Mouse (Mus musculus) thymus, postnatal 36 days (tissue): Measurements from ENCODE around the gene Ing5.
"Not testable (repeated sequence)": the region's sequence is repeated elsewhere in the genome, so short reads cannot be mapped to it uniquely, and the experiment has no call there.

ENCODE experiments used
- DNase-seq, 2 experiments: peaks; one replicate each; pipeline ENCODE4 v3.0.0; 2022; ENCODE audit warnings: mixed read lengths in 2 of 2

Ing5 gene

DNA sequence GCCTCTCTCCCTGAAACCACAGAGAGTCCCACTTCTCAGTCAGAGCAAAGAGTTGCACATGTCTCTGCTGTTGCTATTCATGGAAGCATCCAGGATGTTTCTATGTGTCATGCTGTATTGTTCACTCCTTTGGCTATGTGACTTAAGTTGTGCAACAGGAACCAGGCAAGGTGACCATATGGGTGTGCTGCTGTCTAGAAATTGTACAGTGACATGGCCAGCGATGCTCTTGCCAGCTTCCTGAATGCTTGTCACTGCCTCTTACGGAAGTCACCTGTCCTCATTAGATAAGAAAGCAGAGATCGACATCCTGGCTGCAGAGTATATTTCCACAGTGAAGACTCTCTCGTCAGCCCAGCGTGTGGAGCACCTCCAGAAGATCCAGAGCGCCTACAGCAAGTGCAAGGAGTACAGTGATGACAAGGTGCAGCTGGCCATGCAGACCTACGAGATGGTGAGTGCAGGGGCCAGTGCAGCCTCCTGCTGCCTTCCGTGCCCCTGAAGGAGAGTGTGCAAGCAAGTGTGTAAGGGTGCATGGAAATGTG is 7.8 kb downstream of the Ing5 start:
- no peak for DNase-seq

DNA sequence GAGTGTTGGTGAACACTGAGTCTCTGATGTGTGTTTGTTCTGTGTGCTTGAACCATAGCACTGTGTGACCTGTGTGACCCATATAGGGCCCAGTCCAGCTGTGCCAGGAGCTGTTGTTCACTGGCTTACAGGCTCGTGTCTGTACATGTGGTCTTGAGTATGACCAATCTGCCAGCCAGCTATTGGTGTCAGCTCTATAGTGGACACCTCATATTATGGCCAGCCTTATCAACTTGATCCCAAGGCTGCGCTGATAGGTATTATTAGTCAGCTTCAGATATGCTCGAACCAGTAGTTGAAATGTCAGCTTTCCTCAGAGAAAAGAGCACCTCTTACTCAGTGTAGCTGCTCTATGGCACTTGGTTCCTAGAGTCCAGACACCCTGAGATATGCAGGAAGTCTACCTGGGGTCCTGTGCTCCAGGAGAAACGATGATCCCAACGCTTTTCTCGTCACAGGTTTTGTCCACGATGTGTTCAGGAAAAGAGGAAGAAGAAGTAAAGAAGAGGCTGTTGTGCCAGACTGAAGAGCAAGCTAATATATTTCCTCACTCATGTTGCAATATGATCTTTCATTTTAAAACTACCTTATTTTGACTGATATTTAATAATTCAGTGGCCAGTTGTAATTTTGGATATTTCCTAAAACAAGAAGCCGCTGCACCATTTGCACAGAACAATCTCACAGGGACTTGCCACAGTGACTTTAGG is 14.2 kb downstream of the Ing5 start:
- no peak for DNase-seq

DNA sequence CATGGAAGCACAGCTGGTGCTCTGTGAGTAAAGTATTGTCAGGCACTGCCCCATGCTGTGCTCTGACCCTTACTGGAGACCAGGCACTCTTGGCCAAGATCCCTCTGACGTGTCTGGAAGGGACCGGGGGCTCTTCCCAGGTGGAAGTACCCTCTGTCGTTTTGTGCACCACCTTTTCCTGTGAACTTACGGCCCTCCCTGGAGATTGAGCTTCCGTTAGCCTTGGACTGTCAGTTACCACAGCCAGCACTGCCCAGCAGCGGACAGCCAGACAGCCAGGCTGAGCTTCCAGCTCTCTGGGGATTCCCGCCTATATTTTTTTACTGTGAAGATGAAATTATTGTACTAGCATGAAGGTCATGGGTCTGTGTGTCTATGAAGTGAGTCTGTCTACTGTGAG is 15.0 kb downstream of the Ing5 start:
- no peak for DNase-seq

DNA sequence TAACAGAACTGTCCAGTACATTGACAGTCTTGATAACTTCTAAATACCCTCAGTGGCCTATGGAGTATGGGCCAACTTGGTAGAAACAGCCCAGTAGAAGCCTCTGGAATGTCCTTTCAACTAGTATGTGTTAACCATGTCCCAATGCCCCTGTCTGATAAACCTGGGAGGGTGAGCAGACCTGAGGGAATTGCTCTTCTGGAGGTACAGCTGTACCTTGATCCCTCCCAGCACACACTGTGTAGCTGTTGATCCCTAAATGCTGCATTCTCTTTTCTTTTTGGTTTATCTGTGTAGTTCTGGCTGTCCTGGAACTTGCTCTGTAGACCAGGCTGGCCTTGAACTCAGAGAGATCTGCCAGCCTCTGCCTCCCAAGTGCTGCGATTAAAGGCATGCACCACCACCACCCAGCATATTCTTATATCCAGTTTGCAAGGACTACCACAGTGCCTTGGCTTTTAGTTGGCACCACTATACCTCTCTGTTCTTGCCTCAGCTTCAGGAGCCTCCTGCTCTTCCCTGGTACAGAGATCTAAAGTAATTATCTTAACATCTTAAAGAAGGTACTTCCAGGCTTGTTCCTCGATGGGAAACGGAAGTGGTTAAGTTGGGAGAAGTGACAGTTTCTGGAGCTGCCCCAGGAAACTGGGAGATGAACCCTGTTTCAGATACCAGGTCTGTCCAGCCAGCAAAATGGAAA is 20.2 kb downstream of the Ing5 start:
- no peak for DNase-seq

DNA sequence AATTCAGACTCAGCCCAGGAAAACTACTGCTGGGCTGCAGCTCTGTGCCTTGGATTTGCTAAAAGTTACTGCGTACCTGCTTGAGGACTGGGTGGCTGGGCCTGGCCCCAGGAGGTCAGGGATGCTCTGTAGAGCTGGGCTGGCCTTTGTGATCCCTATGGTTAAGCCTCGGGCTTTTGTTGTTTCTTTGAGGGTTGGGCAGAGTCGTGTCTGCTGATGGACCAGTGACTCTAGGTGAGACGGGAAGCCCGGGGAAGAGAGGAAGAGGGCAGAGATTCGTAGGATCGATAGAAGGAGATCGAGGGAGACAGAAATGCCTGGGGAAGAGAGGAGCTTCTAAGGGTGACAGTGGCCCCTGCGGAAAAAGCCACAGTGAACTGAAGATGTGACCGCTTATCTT is 20.8 kb downstream of the Ing5 start, which contains the start of gene D2hgdh:
Gene D2hgdh (plus strand): TSS at position 301 of the 400 bp plus-strand sequence.
- no peak for DNase-seq

DNA sequence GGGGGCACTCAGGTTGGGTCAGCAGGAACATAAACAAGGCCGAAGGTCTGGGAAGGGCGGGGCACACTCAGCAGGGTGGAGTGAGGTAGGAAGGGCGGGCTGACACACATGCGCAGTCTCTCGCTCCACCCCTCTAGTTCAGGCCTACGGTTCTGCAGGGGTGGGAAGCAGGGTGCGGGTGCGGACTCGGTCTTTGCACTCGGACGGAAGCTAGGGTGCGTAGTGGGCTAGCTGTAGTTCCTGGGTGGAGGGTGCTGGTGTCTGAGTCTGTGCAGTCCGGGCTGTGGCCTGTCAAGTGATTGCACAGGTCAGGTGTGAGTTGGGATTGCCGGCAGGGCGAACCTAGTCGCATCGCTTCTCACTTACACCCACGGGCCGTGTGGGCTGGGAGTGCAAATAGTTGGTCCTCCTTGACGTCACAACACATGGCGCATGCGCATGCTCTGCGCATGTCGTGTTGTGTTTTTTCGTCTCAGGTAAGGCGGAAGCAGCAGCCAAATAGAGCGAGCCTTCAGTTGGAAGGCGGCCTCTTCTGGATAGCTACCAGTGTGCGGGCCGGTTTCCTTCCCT is 21.4 kb downstream of the Ing5 start:
- DNase-seq = peak; percentile 94 to 95

DNA sequence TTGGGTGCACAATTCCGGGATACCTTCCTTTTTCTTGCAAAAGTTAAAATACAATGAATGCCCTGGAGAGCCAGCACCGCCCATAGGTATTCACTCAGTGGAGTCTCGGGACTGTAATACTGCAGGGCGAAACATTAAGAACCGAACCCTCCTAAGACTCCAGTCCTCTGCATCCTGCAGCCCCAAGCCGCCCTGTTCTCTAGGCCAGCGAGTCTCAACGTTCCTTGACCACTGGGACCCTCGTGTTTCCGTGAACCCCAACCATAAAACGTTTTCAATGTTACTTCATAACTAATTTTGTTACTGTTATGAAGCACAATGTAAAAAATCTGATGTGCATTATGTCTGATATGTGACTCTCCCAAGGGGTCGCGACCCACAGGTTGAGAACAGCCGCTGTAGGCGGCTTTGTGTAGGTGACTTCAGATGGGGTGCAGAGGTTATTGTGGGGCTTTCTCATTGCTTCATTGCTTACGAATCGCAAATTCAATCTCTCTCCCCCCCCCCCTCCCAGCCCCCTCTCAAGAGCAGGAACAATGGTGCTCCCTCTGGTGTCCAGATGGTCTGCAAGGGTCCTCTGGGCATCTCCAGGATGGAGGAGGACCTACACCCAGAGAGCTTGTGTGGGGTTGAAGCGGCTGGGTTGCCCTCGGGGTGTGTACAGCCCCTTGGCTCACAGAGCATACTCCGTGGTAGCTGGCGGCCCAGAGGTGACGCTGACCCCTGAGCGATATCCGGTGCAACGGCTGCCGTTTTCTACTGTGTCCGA is 22.2 kb downstream of the Ing5 start:
- DNase-seq = peak; percentile 18 to 21

DNA sequence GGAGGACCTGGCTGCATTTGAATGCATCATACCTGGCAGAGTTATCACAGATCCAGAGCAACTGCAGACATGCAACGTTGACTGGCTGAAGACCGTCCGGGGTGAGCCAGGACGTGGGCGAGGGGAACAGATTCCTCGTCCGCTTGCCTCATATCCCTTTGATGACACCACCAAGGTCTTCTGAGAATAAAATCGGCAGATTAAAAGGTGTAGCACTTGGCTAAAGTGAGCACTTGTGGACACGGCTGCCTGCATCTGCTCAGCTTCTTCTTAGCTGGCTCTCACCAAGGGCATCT is 22.7 kb downstream of the Ing5 start:
- no peak for DNase-seq

DNA sequence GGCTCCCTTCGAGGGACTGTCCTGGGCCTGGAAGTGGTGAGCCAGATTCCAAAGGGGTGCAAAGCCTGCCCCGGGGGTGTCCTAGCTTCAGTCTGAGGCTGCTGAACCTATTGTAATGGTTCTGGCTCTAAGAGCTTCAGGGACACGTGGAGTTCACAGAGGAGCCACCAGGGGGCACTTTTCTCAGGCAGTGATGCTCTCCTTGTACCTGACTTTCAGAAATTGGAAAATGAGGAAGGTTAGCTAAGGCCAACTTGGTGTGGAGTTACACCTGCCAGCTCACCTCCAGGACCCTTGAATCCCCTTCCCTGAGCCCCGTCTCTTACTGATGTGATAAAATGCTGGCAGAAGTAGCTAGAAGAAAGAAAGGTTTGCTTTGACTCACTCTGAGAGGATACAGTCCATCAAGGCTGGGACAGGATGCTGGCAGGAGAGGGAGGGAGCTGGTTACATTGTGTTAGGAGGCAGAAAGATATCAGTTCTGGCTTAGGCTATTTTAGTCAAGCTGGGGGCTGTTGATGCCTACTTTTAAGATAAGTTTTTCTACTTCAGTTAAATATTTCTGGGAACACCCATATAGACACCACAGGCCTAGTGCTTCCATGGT is 29.1 kb downstream of the Ing5 start:
- not testable (repeated sequence) for DNase-seq

DNA sequence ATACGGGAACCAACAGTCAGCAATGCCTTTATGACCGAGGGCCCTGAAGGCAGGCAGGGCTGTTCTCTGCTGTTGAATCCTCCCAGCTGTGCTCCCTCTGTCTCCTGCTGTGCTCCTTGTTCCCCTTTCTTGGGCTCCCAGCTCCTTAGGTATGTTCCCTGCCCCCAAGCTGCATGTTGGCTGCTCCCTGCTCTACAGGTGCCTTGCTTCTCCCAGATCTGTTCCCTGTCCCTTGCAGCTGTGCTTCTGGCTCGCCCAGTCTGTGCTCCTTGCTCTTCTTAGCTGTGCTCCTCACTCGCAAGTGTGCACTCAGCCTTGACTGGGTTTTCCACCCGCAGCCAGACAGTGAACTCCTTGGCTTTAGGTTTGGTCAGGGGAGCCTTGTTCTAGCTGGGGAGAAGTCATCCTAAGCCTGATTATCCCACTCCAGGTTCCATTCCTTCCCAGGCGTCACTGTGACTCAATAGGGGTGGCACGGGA is 30.9 kb downstream of the Ing5 start:
- DNase-seq = no peak

DNA sequence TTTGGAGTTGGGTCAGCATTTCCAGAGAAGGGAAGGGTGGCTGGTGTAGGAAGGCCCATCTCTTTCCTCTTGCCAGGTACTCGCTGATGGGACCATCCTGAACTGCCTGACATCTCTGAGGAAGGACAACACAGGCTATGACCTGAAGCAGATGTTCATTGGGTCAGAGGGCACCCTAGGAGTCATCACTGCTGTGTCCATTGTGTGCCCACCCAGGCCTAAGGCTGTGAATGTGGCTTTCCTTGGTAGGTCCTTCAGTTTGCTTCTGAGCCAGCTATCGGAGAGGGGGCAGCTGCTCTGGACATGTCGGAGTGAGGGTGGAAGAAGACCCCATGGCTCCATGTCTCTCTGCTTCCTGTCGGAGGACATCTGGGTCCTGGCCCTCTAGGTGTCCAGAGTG is 31.4 kb downstream of the Ing5 start:
- no peak for DNase-seq

DNA sequence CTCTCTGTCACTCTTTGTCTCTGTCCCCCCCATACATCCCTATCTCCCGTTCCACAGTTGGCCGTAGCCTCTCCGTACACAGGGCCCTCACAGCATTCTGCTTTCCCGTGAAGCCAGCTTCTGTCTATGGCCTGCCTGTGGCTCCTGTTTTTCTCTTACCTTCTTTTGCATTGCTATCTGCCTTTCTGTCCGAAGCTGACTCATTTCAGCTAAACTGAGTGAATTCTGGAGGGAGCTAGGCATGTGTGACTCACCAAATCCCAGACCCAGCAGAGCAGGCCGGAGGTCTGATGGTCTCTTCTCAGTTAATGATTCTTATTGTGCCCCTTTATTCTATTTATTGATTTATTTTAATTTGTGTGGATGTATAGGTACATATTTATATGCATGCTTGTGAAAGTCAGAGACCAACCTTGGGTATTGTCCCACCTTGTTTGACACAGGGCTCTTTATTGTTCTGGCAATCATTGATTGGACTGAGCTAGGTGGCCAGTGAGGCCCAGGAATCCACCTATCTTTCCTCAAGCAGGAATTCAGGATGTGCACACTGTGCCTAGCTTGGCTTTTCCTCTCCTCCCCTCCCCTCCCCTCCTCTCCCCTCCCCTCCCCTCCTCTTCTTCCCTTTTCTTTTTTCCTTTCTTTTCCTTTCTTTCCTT is 32.2 kb downstream of the Ing5 start:
- no peak for DNase-seq

DNA sequence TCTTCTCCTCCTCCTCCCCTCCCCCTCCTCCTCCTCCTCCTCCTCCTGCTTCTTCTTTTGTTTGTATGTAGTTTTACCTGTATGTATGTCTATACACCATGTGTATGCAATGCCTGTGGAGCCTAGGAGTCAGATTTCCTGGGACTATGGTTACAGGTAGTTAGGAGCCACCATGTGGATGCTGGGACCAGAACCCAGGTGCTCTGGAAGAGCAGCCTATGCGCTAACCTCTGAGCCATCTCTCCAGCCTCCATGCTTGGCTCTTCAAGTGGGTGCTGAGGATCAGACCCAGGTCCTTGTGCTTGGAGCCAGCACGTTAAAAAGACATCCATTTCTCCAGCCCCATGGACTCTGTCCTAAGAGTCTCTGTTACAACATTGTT is 32.8 kb downstream of the Ing5 start:
- DNase-seq = no peak

DNA sequence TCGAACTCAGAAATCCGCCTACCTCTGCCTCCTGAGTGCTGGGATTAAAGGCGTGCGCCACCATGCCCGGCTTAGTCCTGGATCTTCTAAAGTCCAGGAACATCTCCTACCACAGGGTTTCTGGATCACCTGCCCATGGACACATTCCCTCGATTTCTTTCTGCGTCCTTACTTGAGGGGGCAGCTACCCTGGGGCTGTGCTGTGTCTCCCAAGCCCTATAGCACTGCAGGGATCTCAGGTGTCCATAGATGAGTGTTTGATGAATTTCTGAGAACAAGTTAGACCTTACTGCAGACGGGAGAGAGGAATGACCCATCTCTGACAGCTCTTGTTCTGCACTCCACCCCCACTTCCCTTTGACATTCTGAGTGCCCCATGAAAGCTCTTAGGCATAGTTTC is 33.6 kb downstream of the Ing5 start:
- DNase-seq = no peak

DNA sequence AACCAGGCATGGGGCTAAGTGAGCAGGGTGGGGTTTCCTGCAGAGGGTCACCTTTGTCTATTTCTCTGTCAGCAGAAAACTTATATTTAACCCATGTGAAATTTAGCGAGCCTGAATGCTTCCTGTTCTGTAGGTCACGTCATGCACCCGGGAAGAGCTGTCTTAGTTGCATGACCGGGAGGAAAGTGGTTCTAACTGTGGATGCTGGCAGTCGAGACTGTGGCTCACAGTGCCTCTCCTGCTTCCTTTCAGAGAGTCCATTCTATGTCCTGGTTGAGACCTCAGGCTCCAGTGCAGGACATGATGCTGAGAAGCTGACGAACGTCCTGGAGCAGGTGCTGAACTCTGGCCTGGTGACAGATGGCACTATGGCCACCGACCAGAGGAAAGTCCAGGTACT is 34.8 kb downstream of the Ing5 start:
- not testable (repeated sequence) for DNase-seq

DNA sequence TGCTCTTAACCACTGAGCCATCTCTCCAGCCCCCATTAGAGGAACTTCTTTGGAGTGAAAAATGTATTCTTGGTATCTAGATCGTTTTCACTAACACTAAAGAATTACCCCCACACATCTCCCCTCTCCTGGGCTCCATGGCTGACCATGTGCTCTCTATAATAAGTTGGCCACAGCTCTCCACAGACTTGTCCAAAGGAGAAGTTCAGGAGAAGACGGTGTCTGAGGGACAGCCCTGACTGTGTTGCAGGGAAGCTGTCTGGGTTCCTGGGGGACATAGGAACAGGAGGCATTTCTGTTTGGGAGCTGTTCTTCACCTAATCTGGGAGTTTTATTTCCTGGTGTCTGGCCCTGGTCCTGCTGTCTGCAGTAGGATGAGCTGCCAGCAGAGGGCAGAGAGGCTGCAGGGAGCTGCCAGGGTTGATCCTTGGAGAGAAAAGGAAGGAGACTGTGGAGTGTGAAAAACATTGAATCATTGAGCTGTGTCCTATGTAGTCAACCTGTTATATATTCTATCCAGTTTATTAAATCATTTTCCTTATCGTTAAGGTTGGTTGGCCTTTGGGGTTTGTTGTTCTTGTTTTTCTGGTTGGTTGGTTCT is 42.1 kb downstream of the Ing5 start:
- DNase-seq = not testable (repeated sequence)

DNA sequence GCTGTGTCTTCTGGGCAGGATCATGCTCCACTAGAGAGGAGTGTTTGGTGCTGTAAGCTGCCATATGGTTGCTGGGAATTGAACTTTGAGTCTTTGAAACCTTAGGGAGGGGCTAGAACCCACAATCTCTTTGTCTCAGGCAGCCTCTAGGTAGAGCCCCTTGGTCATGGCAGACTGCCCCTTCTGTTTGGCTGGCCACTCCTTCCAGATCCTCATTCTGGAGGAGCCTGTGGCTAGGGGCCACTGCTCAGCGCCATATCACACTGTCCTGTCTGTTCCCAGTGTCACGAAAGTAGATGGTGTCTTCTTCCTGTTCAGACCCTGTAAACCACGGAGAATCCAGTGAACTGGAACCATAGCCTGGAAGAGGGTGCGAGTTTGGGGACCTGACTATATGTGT is 52.0 kb downstream of the Ing5 start:
- not testable (repeated sequence) for DNase-seq

DNA sequence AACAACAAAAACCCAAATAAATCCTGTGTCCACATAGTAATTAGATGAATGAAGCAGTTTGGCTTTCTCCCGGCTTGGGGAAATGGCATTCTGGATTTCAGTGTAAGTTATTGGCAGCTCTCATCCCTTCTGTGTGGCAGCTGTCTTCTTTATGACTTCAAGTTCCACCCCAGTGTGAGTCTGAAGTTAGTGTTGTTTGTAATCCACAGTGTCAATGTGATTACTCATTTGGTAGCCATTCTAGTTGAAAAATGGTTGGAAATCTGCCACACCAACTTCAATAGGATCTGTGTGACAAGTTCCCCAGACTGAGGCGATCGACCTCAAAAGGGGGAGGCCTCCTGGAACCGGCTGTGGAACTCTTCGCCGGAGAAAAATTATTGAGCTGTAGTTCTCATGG is 53.6 kb downstream of the Ing5 start:
- DNase-seq = no peak

DNA sequence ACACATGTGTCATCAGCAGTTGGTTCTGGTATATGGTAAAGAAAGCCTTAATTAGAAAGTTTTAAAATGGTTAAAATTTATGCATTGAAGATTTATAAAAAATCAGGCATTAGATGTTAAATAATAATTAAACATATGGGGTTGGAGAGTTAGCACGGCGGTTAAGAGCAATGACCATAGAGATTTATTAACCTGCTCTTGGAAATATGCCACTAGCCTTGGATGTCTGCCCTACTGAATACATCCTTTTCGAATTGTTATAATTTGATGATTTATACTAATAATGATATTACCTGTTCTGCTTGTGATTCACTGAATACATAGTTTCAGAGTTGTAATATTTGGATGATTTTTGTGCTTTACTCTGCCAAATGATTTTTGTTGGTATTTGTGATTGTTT is 54.2 kb downstream of the Ing5 start:
- DNase-seq = no peak

DNA sequence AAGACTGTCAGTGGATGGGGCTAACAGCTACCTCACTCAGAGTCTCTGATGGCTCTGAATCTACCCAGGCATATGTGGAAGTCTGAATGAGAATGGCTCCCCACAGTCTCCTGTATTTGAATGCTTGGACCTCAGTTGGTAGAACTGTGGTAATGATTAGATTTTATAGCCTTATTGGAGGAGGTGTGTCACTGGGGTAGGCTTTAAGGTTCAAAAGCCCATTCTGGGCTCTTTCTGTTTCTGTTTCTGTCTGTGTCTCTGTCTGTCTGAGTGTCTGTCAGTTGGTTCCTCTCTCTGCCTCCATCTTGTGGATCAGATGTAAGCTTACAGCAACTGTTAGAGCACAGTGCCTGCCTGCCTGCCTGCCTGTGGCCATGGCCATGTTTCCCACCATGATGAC is 55.9 kb downstream of the Ing5 start:
- no peak for DNase-seq

DNA sequence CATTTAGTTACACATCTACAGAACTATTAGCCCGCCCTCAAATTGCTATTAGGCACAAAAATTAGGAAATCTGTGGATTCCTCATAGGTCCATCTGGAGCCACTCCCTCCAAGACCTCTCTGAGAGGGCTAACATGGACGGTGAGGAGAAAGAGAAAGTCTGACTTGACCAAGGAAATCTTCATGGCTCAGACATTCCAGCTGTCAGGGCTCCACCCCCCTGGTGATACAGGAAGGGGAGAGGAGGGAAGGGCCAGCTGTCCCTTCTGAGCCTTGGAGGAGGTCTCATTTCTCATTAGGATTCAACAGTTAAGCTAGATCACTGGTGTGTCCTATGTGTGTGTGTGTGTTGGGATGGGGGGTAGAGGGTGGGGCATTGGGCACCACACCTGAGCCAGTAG is 57.3 kb downstream of the Ing5 start, which contains the start of gene Gal3st2:
Gene Gal3st2 (plus strand): TSS at position 259 of the 400 bp plus-strand sequence.
- DNase-seq = not testable (repeated sequence)
